Mouse (Mus musculus): ENCODE measurements around the gene Arl2bp. TPM values are rescaled to one million over a fixed set of nuclear protein-coding genes. Genes with fewer than 3 reads are reported as not detected.

Arl2bp gene
- total RNA-seq, 2 experiments from 2014 or later = 64.0 to 124 TPM

Other genes starting within 250 kb of the Arl2bp start
- 39.9 and 47.6 TPM in 2 replicates for gene Nlrc5, start 232.2 kb upstream of the Arl2bp start, total RNA-seq (2014; fragmentation: Nextera tagmentation)
- gene Nlrc5, start 232.2 kb upstream of the Arl2bp start, total RNA-seq (2017) = 25.4 and 30.9 TPM in 2 replicates
- gene Cpne2, start 133.6 kb upstream of the Arl2bp start, total RNA-seq (2014; fragmentation: Nextera tagmentation) = 111 and 116 TPM in 2 replicates
- 78.7 and 81.7 TPM in 2 replicates for gene Cpne2, start 133.6 kb upstream of the Arl2bp start, total RNA-seq (2017)
- gene Rspry1, start 64.7 kb upstream of the Arl2bp start, total RNA-seq (2014; fragmentation: Nextera tagmentation) = 32.6 and 43.4 TPM in 2 replicates
- gene Rspry1, start 64.7 kb upstream of the Arl2bp start, total RNA-seq (2017) = 43.9 and 51.2 TPM in 2 replicates
- gene Fam192a, start 64.6 kb upstream of the Arl2bp start, total RNA-seq (2014; fragmentation: Nextera tagmentation) = 52.0 and 60.3 TPM in 2 replicates
- gene Fam192a, start 64.6 kb upstream of the Arl2bp start, total RNA-seq (2017) = 89.9 and 154 TPM in 2 replicates
- not detected in 2 replicates for gene Pllp, start 29.7 kb downstream of the Arl2bp start, total RNA-seq (2014; fragmentation: Nextera tagmentation)
- not detected in 2 replicates for gene Pllp, start 29.7 kb downstream of the Arl2bp start, total RNA-seq (2017)
- not detected in 2 replicates for gene Ccl22, start 79.0 kb downstream of the Arl2bp start, total RNA-seq (2014; fragmentation: Nextera tagmentation)
- gene Ccl22, start 79.0 kb downstream of the Arl2bp start, total RNA-seq (2017) = not detected in 2 replicates
- 0.35 TPM in 1 of 2 replicates, not detected in the other for gene Cx3cl1, start 105.4 kb downstream of the Arl2bp start, total RNA-seq (2014; fragmentation: Nextera tagmentation)
- gene Cx3cl1, start 105.4 kb downstream of the Arl2bp start, total RNA-seq (2017) = not detected in 2 replicates
- 1.6 and 2.0 TPM in 2 replicates for gene Ccl17, start 143.9 kb downstream of the Arl2bp start, total RNA-seq (2014; fragmentation: Nextera tagmentation)
- gene Ccl17, start 143.9 kb downstream of the Arl2bp start, total RNA-seq (2017) = 5.6 and 6.0 TPM in 2 replicates
- gene Coq9, start 171.7 kb downstream of the Arl2bp start, total RNA-seq (2014; fragmentation: Nextera tagmentation) = 64.1 and 92.7 TPM in 2 replicates
- 46.0 and 49.4 TPM in 2 replicates for gene Coq9, start 171.7 kb downstream of the Arl2bp start, total RNA-seq (2017)
- gene Ciapin1, start 171.8 kb downstream of the Arl2bp start, total RNA-seq (2014; fragmentation: Nextera tagmentation) = 52.3 and 71.1 TPM in 2 replicates
- gene Ciapin1, start 171.8 kb downstream of the Arl2bp start, total RNA-seq (2017) = 31.6 and 38.2 TPM in 2 replicates
- 62.4 and 91.6 TPM in 2 replicates for gene Polr2c, start 190.8 kb downstream of the Arl2bp start, total RNA-seq (2014; fragmentation: Nextera tagmentation)
- gene Polr2c, start 190.8 kb downstream of the Arl2bp start, total RNA-seq (2017) = 49.2 and 93.1 TPM in 2 replicates
- gene Dok4, start 209.7 kb downstream of the Arl2bp start, total RNA-seq (2014; fragmentation: Nextera tagmentation) = 1.2 TPM in 1 of 2 replicates, not detected in the other
- 1.6 TPM in 1 of 2 replicates, not detected in the other for gene Dok4, start 209.7 kb downstream of the Arl2bp start, total RNA-seq (2017)